Mouse (Mus musculus): ENCODE measurements around the gene Gstk1. TPM values are rescaled to one million over a fixed set of nuclear protein-coding genes. Genes with fewer than 3 reads are reported as not detected.

Gstk1 gene
- polyA plus RNA-seq, 1 experiment from 2014 or later = 22.6 TPM

GRCm38 (mm10) chr6:42247981-42248380, 2.2 kb downstream of the Gstk1 start:
- no peaks in the 10 kb centered on the region for H3K9me3 ChIP-seq
- no peak overlapping the region for H3K27ac ChIP-seq
- no peak overlapping the region for H3K4me3 ChIP-seq
- H3K27me3 ChIP-seq = peaks cover 16% of the 10 kb centered on the region
- ATAC-seq (ENCODE audit: low FRiP score, low read depth) = no peak
- WGBS = 86% methylated on average over 1 of the region's 1 CpGs
- peaks cover 7% of the 10 kb centered on the region for H3K4me1 ChIP-seq
- no peak overlapping the region for H3K4me2 ChIP-seq (replicated peaks)
- H3K9ac ChIP-seq = no peak overlapping the region
- no peaks in the 10 kb centered on the region for H3K36me3 ChIP-seq

DNA sequence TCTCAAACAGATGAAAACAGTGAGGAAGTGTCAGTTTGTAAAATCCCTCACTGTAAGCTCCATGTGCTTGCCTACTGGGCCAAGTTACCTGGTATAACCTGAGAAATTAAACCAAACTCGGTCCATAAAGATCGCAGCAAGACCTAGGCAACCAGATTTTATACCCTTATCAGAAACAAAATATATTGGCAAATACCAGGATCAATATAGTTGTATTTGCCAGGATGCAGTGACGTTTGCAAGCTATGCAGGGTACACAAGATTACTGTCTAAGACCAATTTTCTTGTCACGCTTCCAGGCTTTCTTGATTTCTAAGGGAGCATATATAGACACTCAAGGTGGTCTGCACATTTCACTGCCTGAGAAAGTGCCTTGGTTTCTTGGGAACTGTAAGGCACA, 6.1 kb downstream of the Gstk1 start:
- Histone ChIP-seq H3K4me2 (replicated peaks) (no peak overlapping the region), H3K4me3 (no peak overlapping the region), H3K9ac (no peak overlapping the region), H3K27me3 (peaks cover 7% of the 10 kb centered on the region), H3K9me3 (no peaks in the 10 kb centered on the region), H3K4me1 (no peaks in the 10 kb centered on the region), H3K36me3 (no peaks in the 10 kb centered on the region), H3K27ac (no peak overlapping the region)
- whole genome bisulfite sequencing = 87% methylated on average over 4 of the region's 4 CpGs
- no peak for ATAC-seq (ENCODE audit: low FRiP score, low read depth)

GRCm38 (mm10) chr6:42253103-42253502, 7.4 kb downstream of the Gstk1 start:
- no peak for ATAC-seq (ENCODE audit: low FRiP score, low read depth)
- WGBS = 86% methylated on average over 2 of the region's 2 CpGs
- H3K9me3 ChIP-seq = no peaks in the 10 kb centered on the region
- H3K36me3 ChIP-seq = no peaks in the 10 kb centered on the region
- no peak overlapping the region for H3K4me2 ChIP-seq (replicated peaks)
- H3K27ac ChIP-seq = no peak overlapping the region
- no peak overlapping the region for H3K9ac ChIP-seq
- H3K4me1 ChIP-seq = no peaks in the 10 kb centered on the region
- H3K27me3 ChIP-seq = no peaks in the 10 kb centered on the region
- H3K4me3 ChIP-seq = no peak overlapping the region

GRCm38 (mm10) chr6:42257303-42257863, 11.6 kb downstream of the Gstk1 start:
- H3K9ac ChIP-seq = no peak overlapping the region
- H3K27me3 ChIP-seq = no peaks in the 10 kb centered on the region
- no peaks in the 10 kb centered on the region for H3K36me3 ChIP-seq
- ATAC-seq (ENCODE audit: low FRiP score, low read depth) = peak; percentile 69
- H3K27ac ChIP-seq = no peak overlapping the region
- no peaks in the 10 kb centered on the region for H3K9me3 ChIP-seq
- H3K4me3 ChIP-seq = no peak overlapping the region
- WGBS = 18% methylated on average over 11 of the region's 11 CpGs
- 0 out of 2 replicates have a peak, but pooled peaks cover 3% of the 10 kb centered on the region for H3K4me1 ChIP-seq
- H3K4me2 ChIP-seq (replicated peaks) = peak overlapping the region; percentile 32; the same call in 1 of the 2 replicates

- Histone ChIP-seq H3K9me3 (no peaks in the 10 kb centered on the region), H3K4me3 (no peak overlapping the region), H3K27ac (no peak overlapping the region), H3K4me1 (0 out of 2 replicates have a peak, but pooled peaks cover 3% of the 10 kb centered on the region), H3K36me3 (no peaks in the 10 kb centered on the region), H3K27me3 (no peaks in the 10 kb centered on the region), H3K9ac (no peak overlapping the region), H3K4me2 (replicated peaks) (no peak overlapping the region)
- ATAC-seq (ENCODE audit: low FRiP score, low read depth) = no peak
- WGBS = 48% methylated on average over 6 of the region's 6 CpGs
Observed at GRCm38 (mm10) chr6:42260430-42260829, 14.7 kb downstream of the Gstk1 start.

DNA sequence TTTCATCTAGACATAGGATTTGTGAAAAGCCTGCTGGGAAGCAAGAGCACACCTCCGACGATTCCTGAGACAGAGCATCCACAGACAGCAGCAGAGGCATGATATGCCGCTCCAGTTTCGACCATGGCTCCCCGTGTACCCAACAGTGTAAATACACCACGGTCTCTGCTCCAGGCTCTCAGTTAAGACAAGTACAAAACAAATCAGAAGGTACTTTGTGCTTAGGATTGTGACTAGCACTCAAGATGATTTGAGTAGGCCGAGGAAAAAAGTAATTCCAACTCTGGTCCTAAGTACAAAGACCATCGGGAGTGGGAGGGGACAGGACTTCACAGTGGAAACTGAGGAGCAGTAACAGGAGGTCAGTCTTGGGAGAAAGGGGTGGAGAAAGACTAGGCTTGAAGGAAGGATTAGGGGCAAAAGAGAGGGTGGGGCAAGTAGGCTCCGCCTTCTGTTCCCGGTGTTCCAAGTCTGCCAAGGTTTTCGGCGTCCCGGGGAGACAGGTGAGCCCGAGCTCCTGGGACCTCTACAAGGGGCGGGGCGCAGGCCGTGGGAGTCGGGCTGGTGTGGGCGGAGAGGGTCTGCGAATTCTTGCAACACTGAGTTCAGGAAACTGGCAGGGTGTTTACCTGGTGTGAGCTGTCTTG, 15.9 kb downstream of the Gstk1 start, which contains the start of gene Tmem139:
Tmem139 (plus strand) TSS at position 447 of the 647 bp plus-strand sequence.
- Histone ChIP-seq H3K27ac (no peak within 1 kb of the TSS), H3K36me3 (no peaks in the 10 kb centered on the region), H3K27me3 (no peaks in the 10 kb centered on the region), H3K9ac (peak within 1 kb of the TSS; percentile 43), H3K9me3 (no peaks in the 10 kb centered on the region), H3K4me1 (peaks cover 8% of the 10 kb centered on the region), H3K4me2 (replicated peaks) (peak within 1 kb of the TSS; percentile 55), H3K4me3 (peak within 1 kb of the TSS; percentile 24)
- WGBS = 19% methylated on average over 20 of the region's 20 CpGs
- ATAC-seq (ENCODE audit: low FRiP score, low read depth) = no peak

DNA sequence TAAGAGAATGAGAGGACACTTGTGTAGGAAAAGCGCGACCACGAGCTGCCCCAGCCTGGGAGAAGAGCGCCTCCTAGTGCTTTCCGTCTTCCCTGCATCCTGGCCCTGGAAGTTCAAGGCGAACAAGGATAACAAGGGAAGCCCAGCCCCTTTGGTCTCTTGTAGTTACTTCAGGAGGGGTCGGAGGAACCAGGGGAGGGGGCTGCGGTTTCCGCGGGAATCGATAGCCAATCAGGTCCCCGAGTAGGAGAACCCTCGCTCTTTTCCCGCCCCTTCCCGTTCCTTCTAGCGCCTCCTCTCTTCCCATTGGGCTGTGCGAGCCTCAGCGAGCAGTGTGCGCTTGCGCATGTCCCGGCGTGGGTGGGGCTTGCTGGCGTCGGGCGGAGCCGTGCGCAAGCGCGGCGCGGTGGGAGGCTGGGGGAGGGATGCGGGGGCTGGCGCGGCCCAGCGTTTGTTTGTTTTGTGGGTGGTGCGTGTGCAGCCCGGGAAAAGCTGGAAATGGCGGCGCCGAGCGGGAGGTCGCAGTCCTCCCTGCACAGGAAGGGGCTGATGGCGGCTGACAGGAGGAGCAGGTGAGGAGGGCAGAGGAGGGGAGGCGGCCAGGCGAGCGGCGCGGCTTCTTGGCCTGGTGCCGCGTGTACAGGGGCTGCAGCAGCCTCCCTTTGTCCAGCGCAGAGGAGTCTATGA, 19.0 kb downstream of the Gstk1 start, which contains the start of gene Casp2:
Casp2 (plus strand) TSS at position 360 of the 687 bp plus-strand sequence.
- WGBS = under 1% methylated on average over 50 of the region's 51 CpGs
- Histone ChIP-seq H3K27ac (peak within 1 kb of the TSS; percentile 89), H3K4me1 (peaks cover 9% of the 10 kb centered on the region), H3K4me2 (replicated peaks) (peak within 1 kb of the TSS; percentile 72), H3K36me3 (peaks cover 26% of the 10 kb centered on the region), H3K27me3 (no peaks in the 10 kb centered on the region), H3K9ac (peak within 1 kb of the TSS; percentile 96), H3K4me3 (peak within 1 kb of the TSS; percentile 85), H3K9me3 (no peaks in the 10 kb centered on the region)
- peak; percentile 99 for ATAC-seq (ENCODE audit: low FRiP score, low read depth)

- H3K27me3 ChIP-seq = no peaks in the 10 kb centered on the region
- H3K4me2 ChIP-seq (replicated peaks) = peak overlapping the region; percentile 72
- no peaks in the 10 kb centered on the region for H3K9me3 ChIP-seq
- WGBS = under 1% methylated on average over 21 of the region's 21 CpGs
- peaks cover 34% of the 10 kb centered on the region for H3K36me3 ChIP-seq
- no peak for ATAC-seq (ENCODE audit: low FRiP score, low read depth)
- peak overlapping the region; percentile 96 for H3K9ac ChIP-seq
- H3K4me3 ChIP-seq = peak overlapping the region; percentile 85
- peaks cover 9% of the 10 kb centered on the region for H3K4me1 ChIP-seq
- peak overlapping the region; percentile 89 for H3K27ac ChIP-seq
Observed at GRCm38 (mm10) chr6:42265391-42266330, 19.9 kb downstream of the Gstk1 start.

DNA sequence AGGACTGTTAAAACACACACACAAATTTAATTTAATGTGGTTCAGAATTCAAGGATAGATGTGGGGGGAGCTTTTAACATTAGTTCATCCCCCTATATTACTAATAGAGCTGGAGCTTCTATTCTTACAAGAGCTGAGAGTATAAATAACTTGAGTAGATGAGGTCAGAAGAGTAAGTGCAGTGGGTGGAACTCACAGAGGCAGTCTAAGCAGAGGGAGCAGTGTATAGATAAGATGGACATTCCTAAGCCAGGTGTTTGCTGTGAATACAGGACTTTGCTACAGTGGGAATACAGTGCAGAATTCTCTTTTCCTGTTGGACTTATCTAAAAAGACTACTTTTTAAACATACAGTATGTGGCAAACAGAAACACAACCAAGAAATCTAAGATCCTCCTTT, 25.1 kb downstream of the Gstk1 start:
- Histone ChIP-seq H3K9me3 (no peaks in the 10 kb centered on the region), H3K27ac (no peak overlapping the region), H3K27me3 (no peaks in the 10 kb centered on the region), H3K4me2 (replicated peaks) (no peak overlapping the region), H3K4me1 (peaks cover 6% of the 10 kb centered on the region), H3K9ac (no peak overlapping the region), H3K36me3 (peaks cover 74% of the 10 kb centered on the region), H3K4me3 (no peak overlapping the region)
- no peak for ATAC-seq (ENCODE audit: low FRiP score, low read depth)

- H3K27me3 ChIP-seq = no peaks in the 10 kb centered on the region
- no peaks in the 10 kb centered on the region for H3K9me3 ChIP-seq
- H3K9ac ChIP-seq = no peak overlapping the region
- H3K27ac ChIP-seq = no peak overlapping the region
- no peak overlapping the region for H3K4me2 ChIP-seq (replicated peaks)
- WGBS = 29% methylated on average over 2 of the region's 2 CpGs
- ATAC-seq (ENCODE audit: low FRiP score, low read depth) = no peak
- H3K4me3 ChIP-seq = no peak overlapping the region
- peaks cover 87% of the 10 kb centered on the region for H3K36me3 ChIP-seq
- no peaks in the 10 kb centered on the region for H3K4me1 ChIP-seq
Observed at GRCm38 (mm10) chr6:42276151-42276550, 30.4 kb downstream of the Gstk1 start.

- Histone ChIP-seq H3K4me1 (peaks cover 3% of the 10 kb centered on the region; the same call in 1 of the 2 replicates), H3K27ac (no peak overlapping the region), H3K4me3 (no peak overlapping the region), H3K4me2 (replicated peaks) (no peak overlapping the region), H3K9ac (no peak overlapping the region), H3K36me3 (peaks cover 57% of the 10 kb centered on the region), H3K27me3 (no peaks in the 10 kb centered on the region), H3K9me3 (no peaks in the 10 kb centered on the region)
- ATAC-seq (ENCODE audit: low FRiP score, low read depth) = no peak
- 72% methylated on average over 5 of the region's 5 CpGs for WGBS
Observed at GRCm38 (mm10) chr6:42282865-42283528, 37.3 kb downstream of the Gstk1 start.

Data from limb, embryonic 13.5 days (tissue).